In the genomic region with DNA sequence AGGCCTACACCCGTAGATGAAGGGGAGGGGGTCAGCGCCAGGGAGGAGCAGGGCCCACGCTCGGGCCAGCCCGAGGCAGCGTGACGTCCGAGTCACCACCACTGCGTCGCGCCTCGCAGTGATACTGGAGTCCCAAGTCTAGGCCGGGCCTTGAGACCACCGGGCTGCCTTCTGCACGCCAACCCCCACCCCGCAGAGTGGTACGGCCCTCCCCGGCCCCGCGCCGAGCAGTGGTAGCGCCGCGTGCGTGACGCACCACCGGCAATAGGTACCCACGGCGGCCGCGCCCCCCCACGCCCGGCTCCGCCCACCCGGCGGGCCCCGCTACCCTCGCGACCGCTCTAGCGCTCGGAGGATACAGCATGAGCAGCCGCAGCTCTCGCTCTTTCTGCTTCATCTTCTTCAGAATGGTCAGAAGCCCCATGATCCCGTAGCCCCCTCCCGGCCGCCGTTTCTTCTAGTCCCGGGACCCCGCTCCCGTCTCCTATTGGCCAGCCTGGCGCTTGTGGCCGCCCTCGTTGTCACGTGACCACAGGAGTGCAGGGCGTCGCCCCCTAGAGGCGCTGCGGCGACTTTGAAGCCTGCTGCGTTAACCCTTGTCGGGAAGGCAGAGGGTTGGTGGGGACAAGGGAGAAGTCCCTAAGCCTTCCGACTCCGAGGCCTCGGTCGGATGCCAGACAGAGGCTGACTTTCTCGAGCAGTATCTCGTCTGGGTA, we compare ENCODE assay signal across 7 mouse cellular contexts. TPM values are rescaled to one million over a fixed set of nuclear protein-coding genes. Genes with fewer than 3 reads are reported as not detected.
A peak's percentile ranks its signal among the peaks of the same experiment; 100 is the strongest.
DNase-seq lines count a peak whose midpoint lies in the region; ATAC-seq and TF ChIP-seq lines count a peak whose summit lies in the region.

Gene Batf2 (plus strand): TSS at position 306 of the 716 bp plus-strand sequence.

- no peaks in the 10 kb centered on the region for H3K9me3 ChIP-seq in intestine, postnatal 0 days (ENCODE audit: control insufficient read depth)
- H3K9me3 ChIP-seq in midbrain, embryonic 12.5 days = no peaks in the 10 kb centered on the region

- peak; percentile 92 for ATAC-seq in intestine, postnatal 0 days
- peak; percentile 93 for ATAC-seq in midbrain, embryonic 12.5 days (ENCODE audit: low FRiP score, low read depth)

- DNase-seq in adrenal gland, adult 2 months = peak; percentile 94
- peak; percentile 93 for DNase-seq in embryo, embryonic 11.5 days (ENCODE audit: low read depth, low spot score)
- peak; percentile 78 to 92 for DNase-seq in gastrocnemius, postnatal 4 days (ENCODE audit: low spot score in 2 of 2)
- DNase-seq in left cerebral cortex, postnatal 4 days = peak; percentile 96

- intact Hi-C loops in left cerebral cortex, postnatal 4 days (cut with DNase I) = no loop called here

- H3K4me3 ChIP-seq in intestine, postnatal 0 days (ENCODE audit: low read depth, low read length) = peak within 1 kb of the TSS; percentile 81
- peak within 1 kb of the TSS; percentile 73 for H3K4me3 ChIP-seq in midbrain, embryonic 12.5 days
- peak within 1 kb of the TSS; percentile 80 for H3K4me3 ChIP-seq in small intestine, adult 2 months (ENCODE audit: low read depth, low read length)

- H3K4me2 ChIP-seq in intestine, postnatal 0 days (replicated peaks; ENCODE audit: low read depth) = peak within 1 kb of the TSS; percentile 97
- H3K4me2 ChIP-seq in midbrain, embryonic 12.5 days (replicated peaks) = peak within 1 kb of the TSS; percentile 82

- no peak for TF ChIP-seq POLR2A in small intestine, adult 2 months (IDR thresholded peaks at IDR 0.05; ENCODE audit: low read depth, low read length)

- WGBS in intestine, postnatal 0 days = under 1% methylated on average over 68 of the region's 68 CpGs
- under 1% methylated on average over 55 of the region's 68 CpGs for WGBS in midbrain, embryonic 12.5 days
- 1% methylated on average over 68 of the region's 68 CpGs for WGBS in small intestine, adult 2 months

- peak within 1 kb of the TSS; percentile 76 for H3K9ac ChIP-seq in intestine, postnatal 0 days (ENCODE audit: low read depth, low read length)
- H3K9ac ChIP-seq in midbrain, embryonic 12.5 days (replicated peaks) = peak within 1 kb of the TSS; percentile 83

- 0 out of 2 replicates have a peak, but pooled peaks cover 4% of the 10 kb centered on the region for H3K4me1 ChIP-seq in intestine, postnatal 0 days (replicated peaks; ENCODE audit: control insufficient read depth, insufficient read depth, low read length)
- peaks cover 9% of the 10 kb centered on the region for H3K4me1 ChIP-seq in midbrain, embryonic 12.5 days
- no peaks in the 10 kb centered on the region for H3K4me1 ChIP-seq in small intestine, adult 2 months (ENCODE audit: control insufficient read depth, insufficient read depth, insufficient read length, low read length)

- peak; percentile 86 for TF ChIP-seq CTCF in intestine, postnatal 0 days (IDR thresholded peaks at IDR 0.05; ENCODE audit: low read depth)
- no peak; the same call in 1 of the 2 replicates for TF ChIP-seq CTCF in small intestine, adult 2 months (IDR thresholded peaks at IDR 0.05; ENCODE audit: extremely low read depth, insufficient read length, insufficient replicate concordance, low read depth, low read length)

- no peaks in the 10 kb centered on the region for H3K27me3 ChIP-seq in intestine, postnatal 0 days (replicated peaks; ENCODE audit: control insufficient read depth, insufficient read depth, low read length)
- H3K27me3 ChIP-seq in midbrain, embryonic 12.5 days = peaks cover 3% of the 10 kb centered on the region; the same call in 1 of the 2 replicates
- no peaks in the 10 kb centered on the region for H3K27me3 ChIP-seq in small intestine, adult 2 months (ENCODE audit: control insufficient read depth, insufficient read depth, low read length)

- peak within 1 kb of the TSS; percentile 92 for H3K27ac ChIP-seq in intestine, postnatal 0 days (ENCODE audit: low read depth, low read length)
- H3K27ac ChIP-seq in midbrain, embryonic 12.5 days (replicated peaks) = peak within 1 kb of the TSS; percentile 99
- peak within 1 kb of the TSS; percentile 93 for H3K27ac ChIP-seq in small intestine, adult 2 months (ENCODE audit: insufficient read depth, low read depth, low read length)

- H3K36me3 ChIP-seq in intestine, postnatal 0 days (ENCODE audit: control insufficient read depth, insufficient read depth) = peaks cover 15% of the 10 kb centered on the region
- peaks cover 19% of the 10 kb centered on the region for H3K36me3 ChIP-seq in midbrain, embryonic 12.5 days
- peaks cover 3% of the 10 kb centered on the region; the same call in 1 of the 2 replicates for H3K36me3 ChIP-seq in small intestine, adult 2 months (ENCODE audit: control insufficient read depth, insufficient read depth, low read length)

RNA-seq across cellular contexts. Expression of gene Batf2, which starts in this region (rescaled TPM):
- total RNA-seq in adrenal gland, adult 2 months (2021) = 1 to 10 TPM; 1.8 to 2.6 TPM
- 5.0 and 6.6 TPM in 2 replicates for polyA plus RNA-seq in adrenal gland, adult 2 months (2012; rRNA removed)
- under 1 TPM; 0.26 to 0.42 TPM for total RNA-seq in gastrocnemius, postnatal 4 days (2021)
- polyA plus RNA-seq in intestine, postnatal 0 days (2015; fragmentation: Nextera tagmentation; extraction: Ambion mirVana) = 0.61 and 1.3 TPM in 2 replicates
- total RNA-seq in left cerebral cortex, postnatal 4 days (2021) = not detected
- not detected in 2 replicates for polyA plus RNA-seq in midbrain, embryonic 12.5 days (2016; fragmentation: Nextera tagmentation; extraction: Ambion mirVana)
- 67.6 and 146 TPM in 2 replicates for polyA plus RNA-seq in small intestine, adult 2 months (2012; rRNA removed)

Comparison
In these comparisons a context has a peak if more than half of its experiments do, and no peak if none do; other contexts are left out.
1. Peak in every context shown above with its lines: DNase-seq, ATAC-seq, H3K4me3 ChIP-seq and H3K27ac ChIP-seq.
2. Peak in DNase-seq in gastrocnemius, postnatal 4 days; RNA of the gene not detected or under 1 TPM.
3. Peak in DNase-seq in left cerebral cortex, postnatal 4 days; RNA of the gene not detected or under 1 TPM.
4. Peak in ATAC-seq, H3K4me3 ChIP-seq, H3K27ac ChIP-seq, H3K9ac ChIP-seq and H3K4me2 ChIP-seq in midbrain, embryonic 12.5 days; RNA of the gene not detected or under 1 TPM.